22 mouse cellular contexts compared by ENCODE assay signal in genomic region chr5:147263945-147264344, GRCm38 (mm10). TPM values are rescaled to one million over a fixed set of nuclear protein-coding genes. Genes with fewer than 3 reads are reported as not detected.
DNase-seq lines count a peak whose midpoint lies in the region; ATAC-seq and TF ChIP-seq lines count a peak whose summit lies in the region.
"Had no signal": no experiment of that assay in that cellular context is flagged by ENCODE, and none has a peak within 500 bp of the region (broad histone marks: within the 10 kb centered on the region; RNA-seq: fewer than 3 reads in every experiment).

No protein-coding gene starts in this region.

- H3K9ac ChIP-seq in intestine, embryonic 15.5 days = no peak overlapping the region
- no peak overlapping the region for H3K9ac ChIP-seq in intestine, postnatal 0 days (ENCODE audit: low read depth, low read length)
- H3K9ac ChIP-seq in liver, embryonic 16.5 days (ENCODE audit: low read depth, low read length) = no peak overlapping the region
- H3K9ac ChIP-seq in liver, embryonic 11.5 days (ENCODE audit: low read depth, low read length) = no peak overlapping the region
- no peak overlapping the region for H3K9ac ChIP-seq in stomach, postnatal 0 days (ENCODE audit: low read length)
- H3K9ac ChIP-seq: embryonic facial prominence, embryonic 12.5 days; forebrain, embryonic 13.5 days; forebrain, embryonic 15.5 days had no signal

- TF ChIP-seq EP300 in stomach, postnatal 0 days (optimal IDR thresholded peaks at IDR 0.05) = no peak

- no peak overlapping the region for H3K27ac ChIP-seq in intestine, embryonic 15.5 days
- no peak overlapping the region for H3K27ac ChIP-seq in intestine, postnatal 0 days (ENCODE audit: low read depth, low read length)
- H3K27ac ChIP-seq in liver, embryonic 16.5 days (ENCODE audit: low read length) = no peak overlapping the region
- no peak overlapping the region for H3K27ac ChIP-seq in liver, embryonic 11.5 days (ENCODE audit: low read depth, low read length)
- H3K27ac ChIP-seq in stomach, postnatal 0 days (replicated peaks) = no peak overlapping the region
- H3K27ac ChIP-seq: embryonic facial prominence, embryonic 10.5 days; embryonic facial prominence, embryonic 12.5 days; forebrain, embryonic 13.5 days; forebrain, embryonic 15.5 days had no signal

- H3K36me3 ChIP-seq in intestine, embryonic 15.5 days = no peaks in the 10 kb centered on the region
- no peaks in the 10 kb centered on the region for H3K36me3 ChIP-seq in intestine, postnatal 0 days (ENCODE audit: control insufficient read depth, insufficient read depth)
- no peaks in the 10 kb centered on the region for H3K36me3 ChIP-seq in liver, embryonic 16.5 days (ENCODE audit: control insufficient read depth, insufficient read depth)
- H3K36me3 ChIP-seq in liver, embryonic 11.5 days (ENCODE audit: control insufficient read depth, insufficient read depth, low read length) = no peaks in the 10 kb centered on the region
- no peaks in the 10 kb centered on the region for H3K36me3 ChIP-seq in stomach, postnatal 0 days (ENCODE audit: control insufficient read depth, insufficient read depth, low read length)
- H3K36me3 ChIP-seq: embryonic facial prominence, embryonic 10.5 days; embryonic facial prominence, embryonic 12.5 days; forebrain, embryonic 15.5 days had no signal

- no peaks in the 10 kb centered on the region for H3K4me1 ChIP-seq in intestine, embryonic 15.5 days (replicated peaks)
- H3K4me1 ChIP-seq in intestine, postnatal 0 days (replicated peaks; ENCODE audit: control insufficient read depth, insufficient read depth, low read length) = no peaks in the 10 kb centered on the region; the same call in 1 of the 2 replicates
- no peaks in the 10 kb centered on the region for H3K4me1 ChIP-seq in liver, embryonic 16.5 days (ENCODE audit: control insufficient read depth, low read depth, low read length)
- H3K4me1 ChIP-seq in liver, embryonic 11.5 days (replicated peaks; ENCODE audit: control insufficient read depth, insufficient read depth, low read length) = no peaks in the 10 kb centered on the region
- no peaks in the 10 kb centered on the region for H3K4me1 ChIP-seq in stomach, postnatal 0 days (replicated peaks; ENCODE audit: control insufficient read depth, insufficient read depth)
- H3K4me1 ChIP-seq: embryonic facial prominence, embryonic 10.5 days; embryonic facial prominence, embryonic 12.5 days; forebrain, embryonic 13.5 days; forebrain, embryonic 15.5 days had no signal

- H3K27me3 ChIP-seq in intestine, embryonic 15.5 days (replicated peaks) = peaks cover 28% of the 10 kb centered on the region
- H3K27me3 ChIP-seq in intestine, postnatal 0 days (replicated peaks; ENCODE audit: control insufficient read depth, insufficient read depth, low read length) = peaks cover 21% of the 10 kb centered on the region
- H3K27me3 ChIP-seq in liver, embryonic 16.5 days (ENCODE audit: control insufficient read depth, insufficient read depth, low read depth, low read length) = peaks cover 24% of the 10 kb centered on the region
- peaks cover 37% of the 10 kb centered on the region for H3K27me3 ChIP-seq in liver, embryonic 11.5 days (replicated peaks; ENCODE audit: control insufficient read depth, insufficient read depth, low read length)
- H3K27me3 ChIP-seq in stomach, postnatal 0 days (ENCODE audit: control insufficient read depth, insufficient read depth, low read length) = no peaks in the 10 kb centered on the region; the same call in 1 of the 2 replicates

- peak; percentile 48; the same call in 1 of the 2 replicates for ATAC-seq in intestine, embryonic 15.5 days
- ATAC-seq in intestine, postnatal 0 days = no peak
- 0 out of 2 replicates have a peak, but pooled peaks have one; percentile 41 for ATAC-seq in liver, embryonic 16.5 days (ENCODE audit: low read depth)
- no peak for ATAC-seq in liver, embryonic 11.5 days (replicated peaks; ENCODE audit: low FRiP score)
- ATAC-seq in stomach, postnatal 0 days (ENCODE audit: low FRiP score, low TSS enrichment) = peak; percentile 43; the same call in 1 of the 2 replicates
- ATAC-seq in inflammation-experienced regulatory T-cells, adult 6 months = no peak
- ATAC-seq: forebrain, embryonic 13.5 days; forebrain, embryonic 15.5 days had no signal

- no peak for TF ChIP-seq CTCF in intestine, postnatal 0 days (IDR thresholded peaks at IDR 0.05; ENCODE audit: low read depth)
- no peak for TF ChIP-seq CTCF in stomach, postnatal 0 days (IDR thresholded peaks at IDR 0.05; ENCODE audit: low read depth)

- DNase-seq in liver, embryonic 11.5 days (ENCODE audit: low spot score) = no peak
- DNase-seq in stomach, postnatal 0 days (ENCODE audit: low spot score) = no peak
- DNase-seq: adrenal gland, adult 8-10 months; adrenal gland, postnatal 14 days; adrenal gland, postnatal 36 days; cerebellum, adult 11-12 months; cerebellum, adult 2 months; cerebellum, adult 9-10 months; cerebellum, postnatal 10 days; cerebellum, postnatal 25 days had no signal

- no peak overlapping the region for H3K4me2 ChIP-seq in intestine, embryonic 15.5 days (replicated peaks)
- no peak overlapping the region for H3K4me2 ChIP-seq in intestine, postnatal 0 days (replicated peaks; ENCODE audit: low read depth)
- H3K4me2 ChIP-seq in liver, embryonic 16.5 days (ENCODE audit: low read depth, low read length) = no peak overlapping the region
- H3K4me2 ChIP-seq in liver, embryonic 11.5 days = no peak overlapping the region
- H3K4me2 ChIP-seq in stomach, postnatal 0 days (replicated peaks; ENCODE audit: low read depth) = no peak overlapping the region
- H3K4me2 ChIP-seq: embryonic facial prominence, embryonic 12.5 days; forebrain, embryonic 13.5 days; forebrain, embryonic 15.5 days had no signal

- no peak overlapping the region for H3K4me3 ChIP-seq in intestine, embryonic 15.5 days (replicated peaks)
- H3K4me3 ChIP-seq in intestine, postnatal 0 days (ENCODE audit: low read depth, low read length) = no peak overlapping the region
- no peak overlapping the region for H3K4me3 ChIP-seq in liver, embryonic 16.5 days (ENCODE audit: low read depth, low read length)
- no peak overlapping the region for H3K4me3 ChIP-seq in liver, embryonic 11.5 days (ENCODE audit: low read depth, low read length)
- no peak overlapping the region for H3K4me3 ChIP-seq in stomach, postnatal 0 days (ENCODE audit: low read depth, low read length)
- H3K4me3 ChIP-seq: embryonic facial prominence, embryonic 10.5 days; embryonic facial prominence, embryonic 12.5 days; forebrain, embryonic 13.5 days; forebrain, embryonic 15.5 days had no signal

- WGBS in intestine, embryonic 15.5 days = 20% methylated on average over 4 of the region's 4 CpGs
- 11% methylated on average over 4 of the region's 4 CpGs for WGBS in intestine, postnatal 0 days
- WGBS in liver, embryonic 16.5 days (ENCODE audit: insufficient replicate concordance) = 25% methylated on average over 4 of the region's 4 CpGs
- WGBS in liver, embryonic 11.5 days = 23% methylated on average over 4 of the region's 4 CpGs
- 19% methylated on average over 4 of the region's 4 CpGs for WGBS in stomach, postnatal 0 days

- H3K9me3 ChIP-seq in intestine, embryonic 15.5 days = no peaks in the 10 kb centered on the region
- H3K9me3 ChIP-seq in intestine, postnatal 0 days (ENCODE audit: control insufficient read depth) = no peaks in the 10 kb centered on the region
- H3K9me3 ChIP-seq in liver, embryonic 16.5 days (replicated peaks; ENCODE audit: control insufficient read depth, low read length) = no peaks in the 10 kb centered on the region
- H3K9me3 ChIP-seq in liver, embryonic 11.5 days (ENCODE audit: control insufficient read depth, low read length) = no peaks in the 10 kb centered on the region
- H3K9me3 ChIP-seq in stomach, postnatal 0 days (ENCODE audit: control insufficient read depth, low read length) = no peaks in the 10 kb centered on the region
- H3K9me3 ChIP-seq: embryonic facial prominence, embryonic 10.5 days; embryonic facial prominence, embryonic 12.5 days; forebrain, embryonic 13.5 days; forebrain, embryonic 15.5 days had no signal

RNA-seq across cellular contexts. Expression of gene Pdx1, which starts 5.8 kb away (rescaled TPM):
- polyA plus RNA-seq in intestine, embryonic 15.5 days (2015; fragmentation: Nextera tagmentation; extraction: Ambion mirVana) = 5.7 and 5.8 TPM in 2 replicates
- 6.7 and 9.2 TPM in 2 replicates for polyA plus RNA-seq in intestine, postnatal 0 days (2015; fragmentation: Nextera tagmentation; extraction: Ambion mirVana)
- 0.13 TPM in 1 of 2 replicates, not detected in the other for polyA plus RNA-seq in liver, embryonic 16.5 days (2015; fragmentation: Nextera tagmentation; extraction: Ambion mirVana)
- 0.47 and 0.94 TPM in 2 replicates for polyA plus RNA-seq in liver, embryonic 11.5 days (2014; fragmentation: Nextera tagmentation; extraction: Ambion mirVana)
- polyA plus RNA-seq in stomach, postnatal 0 days (2015; fragmentation: Nextera tagmentation; extraction: Ambion mirVana) = 3.0 and 3.6 TPM in 2 replicates
- not detected for polyA plus RNA-seq in inflammation-experienced regulatory T-cells, adult 6 months (2017; shearing (Covaris generic))
- polyA plus RNA-seq: C2C12; cerebellum, adult 2 months; cortical plate, adult 2 months; embryonic facial prominence, embryonic 10.5 days; embryonic facial prominence, embryonic 12.5 days; embryonic facial prominence, embryonic 14.5 days; forebrain, embryonic 11.5 days; forebrain, embryonic 13.5 days; forebrain, embryonic 15.5 days had no signal

RNA-seq across cellular contexts. Expression of gene Cdx2, which starts 43.1 kb away (rescaled TPM):
- 36.0 and 38.2 TPM in 2 replicates for polyA plus RNA-seq in intestine, embryonic 15.5 days (2015; fragmentation: Nextera tagmentation; extraction: Ambion mirVana)
- polyA plus RNA-seq in intestine, postnatal 0 days (2015; fragmentation: Nextera tagmentation; extraction: Ambion mirVana) = 35.0 and 38.9 TPM in 2 replicates
- 0.18 TPM in 1 of 2 replicates, not detected in the other for polyA plus RNA-seq in liver, embryonic 16.5 days (2015; fragmentation: Nextera tagmentation; extraction: Ambion mirVana)
- polyA plus RNA-seq in liver, embryonic 11.5 days (2014; fragmentation: Nextera tagmentation; extraction: Ambion mirVana) = 0.14 TPM in 1 of 2 replicates, not detected in the other
- polyA plus RNA-seq in stomach, postnatal 0 days (2015; fragmentation: Nextera tagmentation; extraction: Ambion mirVana) = 0.05 and 0.06 TPM in 2 replicates
- polyA plus RNA-seq in inflammation-experienced regulatory T-cells, adult 6 months (2017; shearing (Covaris generic)) = not detected
- polyA plus RNA-seq: C2C12; cerebellum, adult 2 months; cortical plate, adult 2 months; embryonic facial prominence, embryonic 10.5 days; embryonic facial prominence, embryonic 12.5 days; embryonic facial prominence, embryonic 14.5 days; forebrain, embryonic 11.5 days; forebrain, embryonic 13.5 days; forebrain, embryonic 15.5 days had no signal

RNA-seq across cellular contexts. Expression of gene Urad, which starts 58.3 kb away (rescaled TPM):
- polyA plus RNA-seq in intestine, embryonic 15.5 days (2015; fragmentation: Nextera tagmentation; extraction: Ambion mirVana) = 1.6 and 1.7 TPM in 2 replicates
- 0.95 and 1.1 TPM in 2 replicates for polyA plus RNA-seq in intestine, postnatal 0 days (2015; fragmentation: Nextera tagmentation; extraction: Ambion mirVana)
- polyA plus RNA-seq in liver, embryonic 16.5 days (2015; fragmentation: Nextera tagmentation; extraction: Ambion mirVana) = 1.6 and 1.8 TPM in 2 replicates
- 0.49 and 0.53 TPM in 2 replicates for polyA plus RNA-seq in liver, embryonic 11.5 days (2014; fragmentation: Nextera tagmentation; extraction: Ambion mirVana)
- polyA plus RNA-seq in stomach, postnatal 0 days (2015; fragmentation: Nextera tagmentation; extraction: Ambion mirVana) = not detected in 2 replicates
- not detected for polyA plus RNA-seq in inflammation-experienced regulatory T-cells, adult 6 months (2017; shearing (Covaris generic))
- polyA plus RNA-seq: C2C12; cerebellum, adult 2 months; cortical plate, adult 2 months; embryonic facial prominence, embryonic 10.5 days; embryonic facial prominence, embryonic 12.5 days; embryonic facial prominence, embryonic 14.5 days; forebrain, embryonic 11.5 days; forebrain, embryonic 13.5 days; forebrain, embryonic 15.5 days had no signal

Comparison
In these comparisons a context has a peak if more than half of its experiments do, and no peak if none do; other contexts are left out.
1. ATAC-seq: peak in intestine, embryonic 15.5 days (single experiment), liver, embryonic 16.5 days (single experiment) and stomach, postnatal 0 days (single experiment); none in intestine, postnatal 0 days (single experiment), liver, embryonic 11.5 days (single experiment) and inflammation-experienced regulatory T-cells, adult 6 months (single experiment).
2. RNA of gene Cdx2, which starts 43.1 kb away (polyA plus RNA-seq): 36.0 to 38.2 TPM in intestine, embryonic 15.5 days and 35.0 to 38.9 TPM in intestine, postnatal 0 days; 0.18 TPM in liver, embryonic 16.5 days, 0.14 TPM in liver, embryonic 11.5 days, 0.05 to 0.06 TPM in stomach, postnatal 0 days and not detected in inflammation-experienced regulatory T-cells, adult 6 months; every median in the first group is over 10 times any median in the second.